25 mouse cellular contexts compared by ENCODE assay signal in genomic region chr10:93266521-93266920, GRCm38 (mm10). TPM values are rescaled to one million over a fixed set of nuclear protein-coding genes. Genes with fewer than 3 reads are reported as not detected.
A peak's percentile ranks its signal among the peaks of the same experiment; 100 is the strongest.
DNase-seq lines count a peak whose midpoint lies in the region; ATAC-seq and TF ChIP-seq lines count a peak whose summit lies in the region.
"Had no signal": no experiment of that assay in that cellular context is flagged by ENCODE, and none has a peak within 500 bp of the region (broad histone marks: within the 10 kb centered on the region; RNA-seq: fewer than 3 reads in every experiment).

No protein-coding gene starts in this region.

- 98% methylated on average over 7 of the region's 7 CpGs for WGBS in macrophage (ENCODE audit: missing documents)
- 95% methylated on average over 7 of the region's 7 CpGs for WGBS in forebrain, embryonic 12.5 days
- WGBS in hindbrain, embryonic 12.5 days, result 94% methylated on average over 7 of the region's 7 CpGs

- peaks cover 60% of the 10 kb centered on the region for H3K79me2 ChIP-seq in macrophage (ENCODE audit: inconsistent target)

- peaks cover 14% of the 10 kb centered on the region; the same call in 1 of the 2 replicates for H3K36me3 ChIP-seq in macrophage (ENCODE audit: inconsistent target)
- H3K36me3 ChIP-seq in forebrain, embryonic 12.5 days (replicated peaks), result no peaks in the 10 kb centered on the region
- 0 out of 2 replicates have a peak, but pooled peaks cover 4% of the 10 kb centered on the region for H3K36me3 ChIP-seq in hindbrain, embryonic 12.5 days
- H3K36me3 ChIP-seq: forebrain, embryonic 15.5 days; hindbrain, embryonic 15.5 days had no signal

- DNase-seq in gastrocnemius, adult 2 months, result peak; percentile 22
- no peak for DNase-seq in gastrocnemius, postnatal 10 days
- DNase-seq in right cerebral cortex, adult 18-20 months, result peak; percentile 55
- DNase-seq in right cerebral cortex, postnatal 25 days, result no peak
- DNase-seq: adrenal gland, postnatal 10 days; B cell, adult 2 months; cerebellum, adult 18-20 months; cerebellum, adult 9-10 months; cerebellum, postnatal 14 days; gastrocnemius, postnatal 36 days; heart, adult 2 months; heart, postnatal 14 days; heart, postnatal 4 days had no signal

- intact Hi-C loops in gastrocnemius, adult 2 months (cut with DNase I), result no loop called here

- no peak for TF ChIP-seq CTCF in gastrocnemius, adult 2 months (IDR thresholded peaks at IDR 0.05)

- no peak overlapping the region for H3K4me3 ChIP-seq in gastrocnemius, adult 2 months
- no peak overlapping the region for H3K4me3 ChIP-seq in macrophage (ENCODE audit: inconsistent target)
- no peak overlapping the region for H3K4me3 ChIP-seq in forebrain, embryonic 12.5 days (replicated peaks)
- no peak overlapping the region for H3K4me3 ChIP-seq in hindbrain, embryonic 12.5 days
- H3K4me3 ChIP-seq: embryonic facial prominence, embryonic 12.5 days; embryonic facial prominence, embryonic 15.5 days; forebrain, embryonic 15.5 days; heart, adult 2 months; heart, embryonic 10.5 days; heart, embryonic 13.5 days; hindbrain, embryonic 15.5 days had no signal

- no peak for ATAC-seq in forebrain, embryonic 12.5 days (ENCODE audit: low FRiP score)
- no peak for ATAC-seq in hindbrain, embryonic 12.5 days (ENCODE audit: low FRiP score)
- ATAC-seq: forebrain, embryonic 15.5 days; Patski had no signal

- H3K27me3 ChIP-seq in forebrain, embryonic 12.5 days, result no peaks in the 10 kb centered on the region
- no peaks in the 10 kb centered on the region for H3K27me3 ChIP-seq in hindbrain, embryonic 12.5 days
- H3K27me3 ChIP-seq: CH12.LX; embryonic facial prominence, embryonic 12.5 days; embryonic facial prominence, embryonic 15.5 days; forebrain, embryonic 15.5 days; heart, embryonic 13.5 days; hindbrain, embryonic 15.5 days; Patski had no signal

- no peak overlapping the region for H3K9ac ChIP-seq in forebrain, embryonic 12.5 days
- H3K9ac ChIP-seq in hindbrain, embryonic 12.5 days, result no peak overlapping the region
- H3K9ac ChIP-seq: embryonic facial prominence, embryonic 12.5 days; embryonic facial prominence, embryonic 15.5 days; forebrain, embryonic 15.5 days; heart, embryonic 13.5 days; hindbrain, embryonic 15.5 days had no signal

- H3K4me1 ChIP-seq in forebrain, embryonic 12.5 days, result peaks cover 38% of the 10 kb centered on the region
- peaks cover 31% of the 10 kb centered on the region for H3K4me1 ChIP-seq in hindbrain, embryonic 12.5 days

- H3K9me3 ChIP-seq in forebrain, embryonic 12.5 days, result no peaks in the 10 kb centered on the region
- no peaks in the 10 kb centered on the region for H3K9me3 ChIP-seq in hindbrain, embryonic 12.5 days (replicated peaks)
- H3K9me3 ChIP-seq: embryonic facial prominence, embryonic 12.5 days; embryonic facial prominence, embryonic 15.5 days; forebrain, embryonic 15.5 days; G1E; heart, embryonic 10.5 days; heart, embryonic 13.5 days; hindbrain, embryonic 15.5 days had no signal

- no peak overlapping the region for H3K4me2 ChIP-seq in forebrain, embryonic 12.5 days
- H3K4me2 ChIP-seq in hindbrain, embryonic 12.5 days (replicated peaks), result no peak overlapping the region
- H3K4me2 ChIP-seq: embryonic facial prominence, embryonic 12.5 days; embryonic facial prominence, embryonic 15.5 days; forebrain, embryonic 15.5 days; heart, embryonic 13.5 days; hindbrain, embryonic 15.5 days had no signal

- peak overlapping the region; percentile 56; the same call in 1 of the 2 replicates for H3K27ac ChIP-seq in gastrocnemius, adult 2 months
- peak overlapping the region; percentile 79 for H3K27ac ChIP-seq in macrophage
- no peak overlapping the region for H3K27ac ChIP-seq in forebrain, embryonic 12.5 days
- H3K27ac ChIP-seq in hindbrain, embryonic 12.5 days, result no peak overlapping the region
- H3K27ac ChIP-seq: embryonic facial prominence, embryonic 12.5 days; embryonic facial prominence, embryonic 15.5 days; forebrain, embryonic 15.5 days; heart, adult 2 months; heart, embryonic 10.5 days; heart, embryonic 13.5 days; hindbrain, embryonic 15.5 days had no signal

RNA-seq across cellular contexts. Expression of gene Elk3, which starts 44.4 kb away (rescaled TPM):
- 10 to 100 TPM; 11.7 to 14.2 TPM for total RNA-seq in gastrocnemius, adult 2 months (2021)
- 10 to 100 TPM; 41.9 to 46.7 TPM for total RNA-seq in gastrocnemius, postnatal 10 days (2021)
- total RNA-seq in macrophage (2018; cell fraction: chromatin; rRNA removed), result 100 to 1,000 TPM in 2 of 26 experiments, 10 to 100 TPM in 23, 1 to 10 TPM in 1; 9.0 to 119 (median 25.1) TPM
- total RNA-seq in macrophage (2018; cell fraction: cytosol; rRNA removed), result 10 to 100 TPM; 23.0 to 41.3 (median 26.4) TPM
- 10 to 100 TPM; 13.1 to 60.4 (median 22.7) TPM for total RNA-seq in macrophage (2018; cell fraction: nucleus; rRNA removed)
- polyA plus RNA-seq in macrophage (2018), result 22.5 to 61.1 TPM (median 23.9 TPM) in 3 replicates
- polyA plus RNA-seq in forebrain, embryonic 12.5 days (2016; fragmentation: Nextera tagmentation; extraction: Ambion mirVana), result 11.5 and 12.6 TPM in 2 replicates
- polyA plus RNA-seq in hindbrain, embryonic 12.5 days (2016; fragmentation: Nextera tagmentation; extraction: Ambion mirVana), result 20.9 and 23.6 TPM in 2 replicates
- polyA plus RNA-seq: G1E had no signal

Comparison
In these comparisons a context has a peak if more than half of its experiments do, and no peak if none do; other contexts are left out.
1. DNase-seq: peak in gastrocnemius, adult 2 months (single experiment) and right cerebral cortex, adult 18-20 months (single experiment); none in gastrocnemius, postnatal 10 days (single experiment) and right cerebral cortex, postnatal 25 days (single experiment).
2. H3K27ac ChIP-seq: peak in gastrocnemius, adult 2 months (single experiment) and macrophage (single experiment); none in forebrain, embryonic 12.5 days (single experiment) and hindbrain, embryonic 12.5 days (single experiment).